Mouse (Mus musculus) adrenal gland, adult 18-20 months (tissue): ENCODE measurements at regions not wholly inside any gene's neighbourhood (a gene's known extent, or its start where the extent isn't known, plus 50 kb on each side); places are given as distances from the start of the nearest gene placed in this dataset.

Experiments
- DNase-seq, 2 experiments: peaks; one replicate each; pipeline ENCODE4 v3.0.0; 2021 to 2022; ENCODE audit warnings: low spot score in 2 of 2

DNA sequence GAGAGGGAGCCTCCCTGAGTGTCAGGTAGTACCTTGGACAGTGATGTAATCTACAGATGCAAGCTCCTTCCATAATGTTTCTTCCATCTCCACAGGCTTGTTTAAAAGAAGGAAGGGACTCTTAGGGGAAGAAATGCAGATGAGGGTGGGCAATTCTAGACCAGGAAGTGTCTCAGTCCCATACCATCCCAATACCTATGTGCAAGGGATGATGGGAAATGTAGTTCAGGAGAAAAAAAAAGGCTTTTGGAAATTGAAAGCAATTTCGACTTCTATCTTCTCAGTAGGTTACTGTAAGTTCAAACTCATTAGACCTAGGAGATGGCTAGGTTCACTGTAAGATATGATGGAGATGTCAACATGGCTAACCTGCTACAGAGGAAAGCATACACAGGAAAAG is 68.3 kb downstream of the Cd83 start:
- DNase-seq, result no peak

DNA sequence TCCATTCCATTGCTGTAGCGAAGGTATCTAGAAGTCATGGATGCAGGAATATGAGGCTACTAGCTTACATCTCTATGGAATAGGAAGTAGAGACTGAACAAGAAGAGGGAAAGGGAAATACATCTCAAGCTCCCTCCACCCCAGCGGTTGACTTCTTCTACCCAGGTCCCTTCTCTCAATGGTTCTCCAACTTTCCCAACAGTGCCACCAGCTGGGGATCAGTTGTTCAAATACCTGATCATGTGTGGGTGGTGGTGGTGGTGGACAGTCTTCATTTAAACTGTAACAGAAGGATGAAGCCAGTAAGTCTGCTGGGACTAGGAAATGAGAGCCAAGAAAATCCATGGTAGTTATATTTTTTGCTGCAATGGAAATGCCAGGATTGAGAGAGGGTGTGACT is 70.4 kb downstream of the Cd83 start:
- no peak for DNase-seq

DNA sequence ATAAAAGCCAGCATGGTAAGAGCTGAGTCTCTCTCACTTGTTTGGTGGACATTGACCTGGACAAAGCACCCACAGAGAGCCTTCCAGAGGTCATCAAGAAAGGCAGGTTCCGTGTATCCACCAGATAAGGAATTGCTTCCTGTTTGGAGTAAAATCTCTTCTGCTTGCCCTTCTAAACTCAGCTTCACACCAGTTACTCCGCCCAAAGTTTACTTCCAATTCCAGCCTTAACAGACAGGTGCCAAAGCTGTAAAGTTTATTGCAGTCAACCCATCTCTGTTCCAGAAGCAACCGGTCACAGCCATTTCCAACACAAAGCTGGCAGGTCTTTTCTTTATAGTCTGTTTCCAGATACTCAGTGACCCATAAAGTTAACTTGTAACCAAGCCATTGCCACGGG is 76.4 kb downstream of the Cd83 start:
- no peak for DNase-seq

DNA sequence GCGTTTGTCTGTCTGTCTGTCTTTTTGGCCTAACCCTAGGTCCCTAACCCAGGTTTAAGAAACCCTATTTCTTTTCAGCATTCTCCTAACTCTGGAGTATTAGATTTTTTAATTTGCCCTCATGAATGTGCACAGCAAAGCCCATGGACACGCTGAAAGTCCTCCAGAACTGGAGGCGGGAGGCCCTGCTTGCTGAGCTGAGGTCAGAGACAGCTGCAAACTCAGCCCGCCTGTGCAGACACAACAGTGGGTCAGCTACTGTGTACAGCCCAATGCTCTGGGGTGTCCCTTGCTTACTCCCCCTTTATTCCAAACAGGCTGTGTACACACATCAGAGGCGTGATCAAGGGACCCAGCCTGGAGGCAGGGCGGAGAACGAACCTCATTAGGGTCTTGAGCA is 76.8 kb downstream of the Cd83 start:
- DNase-seq, result no peak

DNA sequence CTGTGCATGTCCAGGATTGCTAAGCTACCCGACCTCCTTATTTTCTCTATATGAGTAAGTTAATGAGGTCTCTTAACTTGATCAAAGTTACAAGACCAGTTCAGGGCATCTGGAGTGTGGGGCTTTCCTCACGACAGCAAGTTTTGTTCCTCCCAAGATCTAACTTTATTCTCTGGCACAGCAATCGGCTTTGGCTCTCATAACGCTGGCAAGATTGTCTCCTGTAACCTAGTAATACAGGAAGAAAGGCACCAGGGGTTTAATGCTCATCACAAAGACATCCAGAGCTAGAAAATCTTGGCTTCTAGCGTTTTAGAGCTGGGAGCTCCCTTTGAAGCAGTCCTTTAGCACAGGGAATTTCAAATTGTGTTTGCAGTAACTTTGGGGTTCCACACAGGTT is 77.5 kb downstream of the Cd83 start:
- no peak for DNase-seq

DNA sequence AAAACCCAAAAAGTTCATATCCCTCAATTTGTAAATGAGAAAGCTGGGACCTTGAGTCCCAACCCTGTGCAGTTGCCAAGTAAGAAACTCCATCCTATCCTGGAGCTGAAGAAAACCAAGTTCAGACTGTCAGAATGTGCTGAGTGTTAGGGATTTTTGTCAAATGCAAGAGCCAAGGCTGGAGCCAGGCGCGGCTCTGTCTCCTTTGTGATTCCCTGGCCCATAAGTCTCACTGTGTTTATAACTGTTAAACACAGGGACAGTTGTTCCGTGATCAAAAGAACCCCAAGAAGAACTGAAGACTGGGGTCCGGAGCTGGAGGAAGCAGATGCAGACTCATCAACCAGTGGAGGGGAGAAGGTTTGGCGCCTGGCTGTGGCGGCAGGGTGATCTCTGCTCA is 78.0 kb downstream of the Cd83 start:
- no peak for DNase-seq

DNA sequence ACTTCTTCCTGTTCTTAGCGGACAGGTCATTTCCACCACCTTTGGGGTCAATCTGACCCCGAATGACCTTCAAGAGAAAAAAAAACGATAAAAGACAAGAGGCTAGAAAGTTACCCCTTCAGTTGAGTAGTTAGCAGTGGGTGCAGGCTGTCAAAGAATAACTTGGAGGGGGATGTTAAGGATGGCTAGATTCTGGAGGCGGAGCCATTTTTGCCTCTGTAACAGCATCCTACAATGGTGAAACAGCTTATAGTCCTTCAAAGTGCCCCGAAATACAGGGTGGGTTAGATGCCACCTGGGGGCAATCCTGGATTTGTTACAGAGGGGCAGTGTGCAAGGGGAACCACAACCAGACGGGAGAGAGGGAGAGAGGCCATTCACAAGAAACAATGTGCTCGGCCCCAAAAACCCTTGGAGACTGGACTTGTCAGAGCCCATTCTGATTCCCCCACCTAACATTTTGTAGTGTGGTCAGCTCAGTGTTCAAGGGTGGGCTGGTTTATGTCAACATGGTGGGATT is 79.1 kb downstream of the Cd83 start:
- DNase-seq, result no peak

DNA sequence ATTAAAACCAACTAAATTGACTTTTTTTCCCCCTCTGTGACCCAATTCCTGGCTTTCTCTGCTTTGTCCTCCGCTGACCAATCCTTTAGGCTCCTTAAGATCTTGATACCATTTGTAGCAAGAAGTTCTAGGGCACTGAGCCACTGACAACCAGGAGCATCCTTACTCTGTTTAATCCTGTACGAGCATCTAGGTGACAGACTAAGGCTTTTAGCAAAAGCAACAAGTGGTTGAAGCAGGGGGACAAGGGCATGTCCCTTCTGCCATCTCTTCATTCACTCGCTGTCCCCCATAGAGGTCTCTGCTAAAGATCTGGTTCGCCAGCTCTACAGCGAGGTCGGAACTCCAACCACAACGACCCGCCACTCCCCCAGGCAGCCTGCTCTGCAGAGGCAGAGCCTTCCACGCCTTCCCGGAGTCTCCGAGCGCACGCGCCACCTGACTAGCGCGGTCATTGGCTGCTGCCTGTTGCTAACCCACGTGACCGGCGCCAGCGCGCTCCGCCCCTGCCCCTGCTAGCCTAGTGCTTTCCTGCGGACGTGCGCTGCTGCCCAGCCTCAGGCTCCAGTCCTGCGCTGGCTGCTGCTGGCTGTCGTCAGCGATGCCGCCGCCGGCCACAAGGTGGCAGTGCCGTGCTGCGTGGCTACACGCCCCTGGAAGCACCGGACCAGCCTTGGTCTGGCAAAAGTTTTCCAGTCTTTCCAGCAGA is 79.7 kb downstream of the Cd83 start:
- peak; percentile 100 for DNase-seq

DNA sequence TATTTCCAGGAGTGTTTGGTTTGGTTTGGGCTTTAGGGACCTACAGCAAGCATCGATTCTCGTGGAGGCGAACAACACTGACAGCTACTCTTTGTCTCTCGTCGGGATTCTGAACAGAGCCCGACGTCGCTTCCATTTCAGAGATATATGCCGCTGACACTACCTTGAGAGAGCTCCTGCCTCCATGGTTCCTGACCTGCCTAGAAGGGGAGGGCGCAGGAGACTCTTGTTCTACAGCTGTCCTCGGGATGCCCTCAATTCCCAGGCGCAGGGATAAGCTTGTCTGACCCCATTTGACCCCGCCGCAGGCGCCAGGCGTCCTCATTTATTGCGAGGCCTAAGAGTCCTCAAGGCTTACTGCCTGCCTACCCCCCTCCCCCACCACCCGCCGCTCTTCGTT is 80.5 kb downstream of the Cd83 start:
- DNase-seq, result peak; percentile 9 to 26

DNA sequence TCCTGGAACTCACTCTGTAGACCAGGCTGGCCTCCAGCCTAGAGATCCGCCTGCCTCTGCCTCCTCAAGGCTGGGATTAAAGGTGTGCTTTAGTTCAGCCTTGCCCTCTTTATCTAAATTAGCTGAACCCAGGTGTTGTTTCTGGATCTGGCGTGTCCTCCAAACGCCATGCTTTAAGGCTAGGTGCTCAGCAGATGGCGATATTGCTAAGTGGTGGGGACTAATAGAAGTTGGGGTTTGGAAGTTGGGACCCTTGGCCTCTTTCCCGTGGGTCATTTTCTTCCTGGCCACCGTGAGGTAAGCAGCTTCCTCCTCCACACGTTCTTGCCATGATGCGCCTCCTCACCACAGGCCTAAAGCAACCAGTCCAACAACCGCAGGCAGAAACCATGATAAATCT is 91.3 kb downstream of the Cd83 start:
- DNase-seq, result no peak

DNA sequence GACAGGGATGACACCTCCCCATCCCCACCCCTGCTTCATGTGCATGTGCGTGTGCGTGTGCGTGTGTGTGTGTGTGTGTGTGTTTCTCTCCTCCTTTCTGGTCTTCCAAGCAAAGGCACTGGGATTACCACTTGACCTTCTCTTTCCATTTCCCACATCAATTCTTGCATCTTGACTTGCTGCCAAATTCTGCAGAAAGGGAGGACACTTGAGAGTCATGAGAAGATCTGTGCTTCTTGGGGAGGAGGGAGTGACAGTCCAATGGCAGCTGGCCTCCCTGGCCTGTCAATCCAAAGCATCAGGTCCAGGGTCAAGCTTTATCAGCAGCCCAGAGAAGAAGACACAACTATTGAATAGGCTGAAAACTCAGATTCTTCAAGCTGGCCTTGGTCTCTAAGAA is 102.7 kb downstream of the Cd83 start:
- DNase-seq, result no peak

DNA sequence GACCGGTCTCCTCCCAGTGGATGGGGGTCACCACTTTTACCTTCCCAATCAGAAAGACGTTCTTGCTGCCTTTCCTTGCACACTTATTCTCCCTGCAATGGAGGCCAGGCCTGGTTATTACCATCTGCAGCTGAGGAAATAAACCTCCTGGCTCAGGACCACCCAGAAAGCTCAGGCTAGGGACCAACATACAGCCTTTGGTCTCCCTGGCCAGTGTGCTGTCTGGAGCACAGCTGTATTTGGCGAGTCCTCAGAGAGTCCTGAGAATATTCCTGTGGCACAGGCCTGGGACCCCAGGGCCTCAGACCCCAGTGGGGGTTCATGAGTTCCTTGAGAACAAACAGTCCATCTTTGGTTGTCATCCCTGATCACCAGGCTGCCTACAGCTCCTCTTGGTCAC is 107.4 kb downstream of the Cd83 start:
- DNase-seq, result no peak

DNA sequence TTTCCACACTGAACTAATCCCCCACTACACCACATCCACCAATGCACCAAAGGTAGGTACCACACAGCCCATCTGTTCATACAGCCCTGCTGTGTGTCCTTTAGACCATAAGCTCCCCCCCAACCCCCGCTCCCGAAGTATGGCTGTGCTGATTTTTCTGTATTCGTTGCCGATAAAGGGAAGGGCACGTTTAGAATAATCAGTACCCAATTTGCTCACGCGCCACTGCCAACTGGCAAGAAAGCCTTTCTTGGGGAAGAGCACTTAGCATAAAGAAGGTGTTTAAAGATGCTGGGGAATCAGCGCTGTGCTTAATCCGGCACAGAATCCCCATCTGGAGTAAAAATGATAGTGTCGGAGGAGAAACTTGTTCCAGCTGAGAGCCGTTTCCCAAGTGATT is 111.4 kb downstream of the Cd83 start:
- no peak for DNase-seq

DNA sequence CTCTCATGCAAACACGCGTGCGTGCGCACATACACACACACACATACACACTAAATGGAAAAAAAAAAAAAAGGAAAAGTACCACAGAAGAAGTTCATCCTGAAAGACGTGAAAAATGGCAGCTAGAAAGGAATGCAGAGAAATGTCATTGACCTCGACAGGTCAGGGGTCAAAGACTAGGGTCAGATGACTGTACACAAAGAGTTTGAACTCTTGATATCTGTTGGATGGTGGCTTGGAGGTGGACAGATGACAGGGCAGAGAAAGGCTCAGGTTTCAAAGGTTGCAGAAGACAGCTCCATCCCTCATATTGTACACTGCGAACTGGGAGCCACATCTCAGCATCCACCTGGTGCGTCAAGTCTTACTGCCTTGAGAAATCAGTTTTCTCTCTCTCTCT is 112.5 kb downstream of the Cd83 start:
- DNase-seq, result no peak

DNA sequence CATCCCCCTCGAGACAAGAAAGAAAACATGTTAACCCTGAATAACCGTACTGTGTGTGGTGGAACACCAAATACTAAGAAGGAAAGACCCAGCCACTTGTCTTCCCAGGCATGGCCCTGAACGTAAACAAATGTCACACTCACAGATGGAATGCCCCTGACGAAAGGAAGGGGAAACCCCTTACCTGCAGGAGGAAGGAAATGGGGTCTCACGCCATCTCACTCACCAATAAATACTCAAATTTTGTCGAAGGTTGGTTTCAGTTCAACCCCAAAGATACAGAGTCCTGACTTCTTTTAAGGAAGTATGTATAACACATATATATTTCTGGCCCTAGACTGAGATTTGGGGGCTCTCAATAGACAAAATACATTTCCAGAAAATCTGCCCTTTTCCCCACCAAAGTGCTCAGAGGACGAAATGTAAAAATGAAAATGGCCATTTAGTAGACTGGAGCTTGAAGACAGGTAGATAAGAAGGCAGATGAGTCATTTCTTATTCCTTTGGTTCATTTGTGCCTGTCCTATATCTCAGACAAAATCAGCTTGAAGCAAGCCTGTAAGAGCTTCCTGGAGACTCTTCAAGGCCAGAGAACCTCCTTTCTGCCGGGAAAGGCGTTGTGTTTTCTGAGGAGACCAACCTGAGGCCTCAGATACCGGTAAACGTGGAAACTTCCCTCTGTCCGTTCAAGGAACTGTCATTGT is 114.1 kb downstream of the Cd83 start:
- no peak for DNase-seq

DNA sequence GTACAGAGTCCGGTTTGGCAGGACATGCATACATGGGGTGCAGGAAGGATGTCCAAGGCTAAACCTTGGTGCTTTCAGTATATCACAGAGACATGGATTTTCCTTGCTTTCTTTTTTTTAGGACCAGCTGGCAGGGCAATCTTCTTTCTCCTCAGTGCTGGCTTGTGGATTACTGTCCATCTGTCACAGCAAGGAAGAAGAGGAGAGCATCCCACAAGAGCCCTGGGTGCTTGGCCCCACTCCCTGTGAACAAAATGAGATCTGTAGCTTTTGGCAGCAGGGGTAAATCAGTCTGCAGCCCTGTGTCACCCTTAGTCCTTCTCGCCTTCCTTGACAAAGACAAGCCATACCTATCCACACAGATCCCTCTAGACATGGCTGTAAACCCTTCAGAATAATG is 115.5 kb downstream of the Cd83 start:
- DNase-seq, result no peak

DNA sequence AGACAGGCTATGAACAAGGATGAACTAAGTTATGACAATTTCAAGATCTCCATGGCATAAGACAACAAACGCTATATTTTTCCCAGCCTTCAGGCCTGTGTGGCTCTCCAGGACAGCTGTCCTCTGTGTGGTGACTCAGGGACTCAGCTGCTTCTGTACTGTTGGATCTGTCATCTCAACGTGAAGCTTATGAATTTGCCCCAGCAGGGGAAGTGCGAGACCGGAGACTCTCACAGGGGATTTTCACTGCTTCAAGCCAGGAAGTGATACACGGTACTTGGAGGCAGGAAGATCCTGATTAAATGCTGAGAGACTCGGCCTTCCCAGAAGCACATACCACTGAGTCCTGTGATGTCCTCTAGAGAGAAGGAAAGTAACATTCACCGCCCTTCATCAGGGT is 116.2 kb downstream of the Cd83 start:
- DNase-seq, result no peak

DNA sequence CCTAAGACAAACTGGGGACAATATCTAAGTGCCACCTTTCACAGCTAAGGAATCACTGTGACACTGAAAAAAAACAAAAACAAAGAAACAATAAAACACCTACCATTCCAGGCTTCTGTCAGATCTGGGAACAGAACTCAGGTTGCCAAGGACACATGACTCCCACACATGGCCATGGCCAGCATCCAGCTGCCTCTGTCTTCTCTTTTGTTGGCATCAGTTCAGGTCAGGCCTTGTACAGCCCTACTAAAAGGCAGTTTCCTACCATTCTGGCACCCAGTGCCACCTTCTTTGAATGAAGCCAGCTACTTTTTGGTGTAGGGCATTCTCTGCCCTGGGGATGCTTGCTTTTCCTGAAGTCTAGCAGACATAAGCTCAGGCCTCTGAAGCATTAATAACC is 118.8 kb downstream of the Cd83 start:
- DNase-seq, result peak; percentile 31 to 55

DNA sequence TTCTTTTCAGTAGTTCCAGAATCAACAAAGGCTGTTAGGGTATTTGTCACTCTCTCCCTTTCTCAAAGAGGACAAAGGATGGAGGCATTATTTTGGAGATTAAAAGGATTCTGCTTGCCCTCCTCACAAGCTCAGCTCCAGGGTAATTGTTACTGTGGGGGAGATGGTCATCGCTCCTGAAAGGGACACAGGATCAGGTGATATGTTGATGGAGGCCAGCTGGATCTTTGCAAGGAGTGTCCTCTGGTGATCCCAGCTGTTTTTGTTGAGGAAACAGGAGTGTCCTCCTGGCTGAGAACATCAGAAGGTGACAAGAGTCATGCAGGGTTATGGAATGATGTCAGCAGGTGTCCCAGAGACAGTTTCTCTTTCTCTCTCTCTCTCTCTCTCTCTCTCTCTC is 119.7 kb downstream of the Cd83 start:
- no peak for DNase-seq

DNA sequence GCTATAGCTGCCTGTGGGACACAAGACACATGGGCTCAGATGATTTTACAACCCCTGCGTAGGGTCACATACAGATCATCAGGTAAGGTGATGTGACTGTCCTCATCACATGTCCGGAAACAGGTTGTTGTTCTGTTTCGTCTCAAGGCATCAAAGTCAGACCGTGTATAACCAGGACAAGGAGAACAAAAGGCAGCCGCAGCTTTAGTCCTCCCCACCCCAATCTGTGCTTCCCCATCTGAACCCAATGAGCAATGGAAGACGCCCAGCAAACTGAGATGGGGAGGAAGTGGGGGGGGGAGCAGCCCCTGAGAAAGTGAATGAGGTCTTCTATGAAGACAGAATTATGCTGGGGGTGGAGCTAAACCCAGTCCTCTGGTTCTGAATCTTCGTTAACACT is 121.7 kb downstream of the Cd83 start:
- no peak for DNase-seq

DNA sequence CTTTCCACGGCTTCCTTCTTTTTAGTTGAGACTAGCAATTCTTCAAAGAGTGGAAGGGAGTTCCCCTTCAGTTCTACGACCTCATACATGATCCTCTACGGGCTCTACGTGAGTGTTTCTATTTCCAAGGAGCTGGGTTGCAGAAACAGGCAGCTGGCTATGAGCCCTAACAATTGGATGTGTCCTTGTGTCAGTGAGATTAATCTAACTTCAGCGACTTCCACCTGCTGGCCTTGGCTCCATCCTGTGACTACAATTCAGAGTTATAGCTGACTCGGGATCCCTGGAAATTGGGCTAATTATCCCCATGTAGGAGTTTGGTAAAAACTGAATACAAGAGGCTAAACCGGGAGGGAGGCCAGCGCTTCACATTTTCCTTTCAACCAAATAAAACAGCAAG is 122.8 kb downstream of the Cd83 start:
- no peak for DNase-seq

DNA sequence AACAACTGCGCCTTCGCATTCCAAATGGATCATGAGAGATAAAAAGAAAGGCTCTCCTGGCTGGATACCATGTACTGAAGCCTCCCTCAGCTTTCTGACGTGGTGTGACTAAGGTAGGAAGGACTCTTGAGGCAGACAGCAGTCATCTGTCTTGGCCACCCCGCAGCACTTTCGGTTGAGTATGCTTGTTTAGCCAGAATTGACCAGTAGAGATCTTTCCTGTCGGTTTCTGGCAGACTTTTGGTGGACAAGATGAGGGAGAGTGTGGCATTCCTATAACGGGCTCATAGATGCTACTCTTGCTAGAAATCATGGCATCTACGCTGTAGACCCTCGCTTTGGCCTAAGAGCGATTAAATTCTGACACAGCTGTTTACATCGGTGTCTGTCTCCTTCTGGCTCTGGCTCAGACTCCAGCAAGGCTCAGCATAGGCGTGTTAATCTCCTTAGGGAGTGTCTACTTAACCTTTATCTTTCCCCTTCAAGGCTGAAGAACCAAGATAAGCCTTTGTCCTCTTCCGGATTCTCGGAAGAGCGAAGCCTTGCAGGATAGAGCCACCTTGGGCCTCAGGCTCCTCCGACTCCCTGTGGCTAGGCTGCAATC is 123.6 kb downstream of the Cd83 start:
- no peak for DNase-seq

DNA sequence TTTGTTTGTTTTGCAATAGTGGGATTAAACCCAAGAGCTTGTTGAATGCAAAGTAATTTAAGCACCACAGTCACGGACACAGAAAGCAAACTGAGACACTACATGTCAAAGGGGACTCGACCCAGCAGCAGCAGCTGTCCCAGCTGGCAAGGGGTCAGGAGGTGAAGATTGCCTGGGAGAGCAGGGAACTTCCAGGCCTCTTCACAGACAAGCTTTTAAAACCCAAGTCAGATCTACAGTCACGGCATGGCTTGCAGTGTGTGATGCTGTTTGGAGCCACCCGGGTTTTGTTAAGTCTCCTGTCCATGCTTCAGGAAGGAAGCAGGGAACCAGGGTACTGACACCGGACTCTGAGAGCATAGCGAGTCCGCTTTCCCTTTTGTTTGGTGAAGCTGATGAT is 125.4 kb downstream of the Cd83 start:
- no peak for DNase-seq
